Mouse (Mus musculus): ENCODE results near the gene Slc29a1.

DNA sequence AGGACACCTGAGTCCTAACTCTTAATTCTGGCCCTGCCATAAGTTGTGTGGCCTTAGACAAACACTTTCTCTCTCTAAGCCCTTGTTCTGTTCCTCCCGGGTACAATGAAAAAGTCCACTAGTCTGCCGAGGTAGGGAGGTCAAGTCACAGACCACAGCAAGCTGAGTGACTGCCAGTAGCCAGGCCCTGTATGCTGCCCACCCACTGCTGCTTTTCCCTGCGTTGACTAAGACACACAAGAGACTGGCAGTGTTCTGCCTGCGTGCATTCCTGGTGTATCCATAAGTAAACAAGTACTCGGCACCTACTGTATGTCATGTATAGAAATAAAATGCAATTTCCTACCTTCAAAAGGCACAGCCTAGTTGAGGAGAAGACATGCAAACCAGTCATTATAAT lies 49.2 kb downstream of the Slc29a1 start:
- no peak for TF ChIP-seq ZNF384 (IDR thresholded peaks at IDR 0.05; ENCODE audit: low read depth, low read length)
- no peak for TF ChIP-seq MAFK (IDR thresholded peaks at IDR 0.05; ENCODE audit: insufficient read depth, low read depth, low read length)
- TF ChIP-seq HCFC1 (IDR thresholded peaks at IDR 0.05; ENCODE audit: borderline replicate concordance, insufficient read depth, low read length) = no peak
- no peak for TF ChIP-seq CHD2 (IDR thresholded peaks at IDR 0.05; ENCODE audit: low read depth, low read length)

Measured in ES-E14 (cell line).